Mouse (Mus musculus) embryonic facial prominence, embryonic 10.5 days (tissue): ENCODE results near the gene Ppp1r14b. TPM values are rescaled to one million over a fixed set of nuclear protein-coding genes. Genes with fewer than 3 reads are reported as not detected.

Source experiments
- DNase-seq: peaks from one replicate; pipeline ENCODE4 v3.0.0-alpha.2; 2017; ENCODE audit warnings: low spot score
- H3K27ac ChIP-seq: fragments of 300-500 bp; sonication (generic); replicated peaks from 2 replicates; pipeline ENCODE4 v1.5.1; 2016; ENCODE audit warnings: mild to moderate bottlenecking
- H3K27me3 ChIP-seq: fragments of 300-500 bp; sonication (generic); replicated peaks from 2 replicates; pipeline ENCODE4 v1.6.1; 2016; ENCODE audit warnings: low read depth, mild to moderate bottlenecking; ENCODE audit not compliant: poor library complexity, severe bottlenecking
- H3K36me3 ChIP-seq: fragments of 300-500 bp; sonication (generic); replicated peaks from 2 replicates; pipeline ENCODE4 v1.6.1; 2016; ENCODE audit warnings: mild to moderate bottlenecking, moderate library complexity
- H3K4me1 ChIP-seq: fragments of 300-500 bp; sonication (generic); 2 replicates; pipeline ENCODE4 v1.6.1; 2016
- H3K4me3 ChIP-seq: fragments of 300-500 bp; sonication (generic); 2 replicates; pipeline ENCODE4 v1.5.1; 2016; ENCODE audit warnings: mild to moderate bottlenecking, moderate library complexity
- H3K9me3 ChIP-seq: fragments of 300-500 bp; sonication (generic); 2 replicates; pipeline ENCODE4 v1.6.1; 2016; ENCODE audit warnings: mild to moderate bottlenecking
- WGBS: fragments of 180-500 bp; shearing (Covaris S2); methylation state at CpG from one replicate; pipeline ENCODE4 v1.1.7; 2016; 5-methylcytosine and 5-hydroxymethylcytosine counted together
- polyA plus RNA-seq: library from polyadenylated mRNA; unstranded; fragments of >200 nt; fragmentation: Nextera tagmentation; extraction: Ambion mirVana; gene quantifications from 2 replicates; pipeline ENCODE4 v1.2.1, GENCODE M21; 2016

Ppp1r14b gene
- polyA plus RNA-seq, 1 experiment from 2014 or later = 217 TPM

DNA sequence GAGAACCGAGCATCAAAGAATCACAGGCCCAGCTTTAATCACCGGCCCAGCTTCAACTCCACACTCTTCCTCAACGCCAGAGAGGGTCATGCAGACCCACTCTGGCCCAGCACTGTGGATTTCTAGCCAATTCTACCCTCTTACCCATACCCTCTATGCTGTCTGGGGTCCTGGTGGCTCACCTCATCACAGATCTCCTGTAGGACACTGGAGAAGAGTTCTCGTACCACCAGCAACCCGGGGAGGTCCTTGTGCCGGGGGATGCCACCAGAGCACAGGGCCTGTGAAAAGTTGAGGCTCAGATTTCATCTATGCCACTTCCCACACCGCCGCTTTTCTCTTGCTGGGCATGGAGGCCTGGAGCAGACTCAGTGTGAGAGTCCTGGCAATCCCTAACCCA lies 19.7 kb downstream of the Ppp1r14b start:
- no peak for DNase-seq

GRCm38 (mm10) chr19:6995255-6995991 lies 20.7 kb downstream of the Ppp1r14b start:
- Histone ChIP-seq H3K4me3 (peak overlapping the region; percentile 71), H3K4me1 (peaks cover 56% of the 10 kb centered on the region), H3K27ac (peak overlapping the region; percentile 85), H3K27me3 (no peaks in the 10 kb centered on the region), H3K36me3 (peaks cover 28% of the 10 kb centered on the region), H3K9me3 (no peaks in the 10 kb centered on the region)
- WGBS = 48% methylated on average over 21 of the region's 21 CpGs
- DNase-seq = no peak

More for the DNA sequence above, 19.7 kb downstream of the Ppp1r14b start:
- Histone ChIP-seq H3K4me1 (peaks cover 56% of the 10 kb centered on the region), H3K27ac (0 out of 2 replicates have a peak overlapping the region, but pooled peaks have one; percentile 10), H3K4me3 (peak overlapping the region; percentile 71), H3K9me3 (no peaks in the 10 kb centered on the region), H3K36me3 (peaks cover 19% of the 10 kb centered on the region), H3K27me3 (no peaks in the 10 kb centered on the region)
- WGBS = 85% methylated on average over 8 of the region's 8 CpGs

- Histone ChIP-seq H3K4me1 (peaks cover 56% of the 10 kb centered on the region), H3K27ac (peak within 1 kb of the TSS; percentile 85), H3K27me3 (no peaks in the 10 kb centered on the region), H3K4me3 (peak within 1 kb of the TSS; percentile 71), H3K36me3 (peaks cover 32% of the 10 kb centered on the region), H3K9me3 (no peaks in the 10 kb centered on the region)
- DNase-seq = peak; percentile 92
- WGBS = under 1% methylated on average over 24 of the region's 24 CpGs
Measured at GRCm38 (mm10) chr19:6996006-6996405, 21.2 kb downstream of the Ppp1r14b start, which contains the start of the genes Nudt22 and Trpt1. TSS of gene Nudt22 (minus strand) at chr19:6996117. TSS of gene Trpt1 (plus strand) at chr19:6996131.

- no peak for DNase-seq
- peaks cover 43% of the 10 kb centered on the region for H3K4me1 ChIP-seq
- peak overlapping the region; percentile 71; the same call in 1 of the 2 replicates for H3K4me3 ChIP-seq
- H3K9me3 ChIP-seq = no peaks in the 10 kb centered on the region
- H3K27me3 ChIP-seq = no peaks in the 10 kb centered on the region
- 81% methylated on average over 9 of the region's 9 CpGs for WGBS
- no peak overlapping the region for H3K27ac ChIP-seq
- H3K36me3 ChIP-seq = peaks cover 46% of the 10 kb centered on the region
Measured at GRCm38 (mm10) chr19:6997721-6998290, 23.0 kb downstream of the Ppp1r14b start.

- H3K4me3 ChIP-seq = no peak overlapping the region; the same call in 1 of the 2 replicates
- no peaks in the 10 kb centered on the region for H3K9me3 ChIP-seq
- DNase-seq = no peak
- 93% methylated on average over 19 of the region's 19 CpGs for WGBS
- H3K4me1 ChIP-seq = peaks cover 30% of the 10 kb centered on the region
- peaks cover 46% of the 10 kb centered on the region for H3K36me3 ChIP-seq
- H3K27me3 ChIP-seq = no peaks in the 10 kb centered on the region
- no peak overlapping the region for H3K27ac ChIP-seq
Measured at GRCm38 (mm10) chr19:6999360-7000063, 24.7 kb downstream of the Ppp1r14b start.

- H3K27me3 ChIP-seq = no peaks in the 10 kb centered on the region
- no peaks in the 10 kb centered on the region for H3K4me1 ChIP-seq
- H3K4me3 ChIP-seq = no peak overlapping the region
- DNase-seq = no peak
- no peaks in the 10 kb centered on the region for H3K9me3 ChIP-seq
- peaks cover 8% of the 10 kb centered on the region for H3K36me3 ChIP-seq
- WGBS = 89% methylated on average over 9 of the region's 9 CpGs
- no peak overlapping the region for H3K27ac ChIP-seq
Measured at GRCm38 (mm10) chr19:7006892-7007593, 32.3 kb downstream of the Ppp1r14b start.

DNA sequence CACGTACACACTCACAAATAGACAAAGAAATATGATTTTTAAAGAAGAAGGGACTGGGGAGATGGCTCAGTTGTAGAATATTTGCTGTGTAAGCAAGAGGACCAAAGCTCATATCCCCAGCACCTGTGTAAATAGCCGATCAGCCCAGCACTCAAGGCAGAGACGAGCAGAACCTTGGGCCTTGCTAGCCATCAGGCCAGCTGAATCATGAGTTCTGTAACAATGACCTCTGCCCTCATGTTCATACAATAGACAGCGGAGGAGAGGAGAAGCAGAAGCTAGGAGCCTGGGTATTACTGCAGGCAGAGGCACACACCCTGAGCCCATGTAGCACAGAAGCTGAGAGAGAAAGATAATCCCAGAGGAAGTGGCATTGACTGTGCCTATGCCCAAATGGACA lies 37.7 kb downstream of the Ppp1r14b start:
- no peaks in the 10 kb centered on the region for H3K4me1 ChIP-seq
- no peak overlapping the region for H3K27ac ChIP-seq
- no peaks in the 10 kb centered on the region for H3K27me3 ChIP-seq
- H3K9me3 ChIP-seq = no peaks in the 10 kb centered on the region
- peaks cover 33% of the 10 kb centered on the region for H3K36me3 ChIP-seq
- no peak for DNase-seq
- no peak overlapping the region for H3K4me3 ChIP-seq
- WGBS = 80% methylated on average over 4 of the region's 4 CpGs

- DNase-seq = no peak
- WGBS = 88% methylated on average over 9 of the region's 9 CpGs
- H3K9me3 ChIP-seq = no peaks in the 10 kb centered on the region
- no peaks in the 10 kb centered on the region for H3K27me3 ChIP-seq
- H3K4me3 ChIP-seq = no peak overlapping the region
- no peak overlapping the region for H3K27ac ChIP-seq
- peaks cover 49% of the 10 kb centered on the region for H3K36me3 ChIP-seq
- H3K4me1 ChIP-seq = no peaks in the 10 kb centered on the region
Measured at GRCm38 (mm10) chr19:7013984-7014383, 39.2 kb downstream of the Ppp1r14b start.

- no peak overlapping the region for H3K4me3 ChIP-seq
- WGBS = 89% methylated on average over 20 of the region's 20 CpGs
- H3K27me3 ChIP-seq = no peaks in the 10 kb centered on the region
- H3K27ac ChIP-seq = no peak overlapping the region
- H3K36me3 ChIP-seq = peaks cover 55% of the 10 kb centered on the region
- no peaks in the 10 kb centered on the region for H3K9me3 ChIP-seq
- H3K4me1 ChIP-seq = no peaks in the 10 kb centered on the region
- no peak for DNase-seq
Measured at GRCm38 (mm10) chr19:7014481-7015135, 39.8 kb downstream of the Ppp1r14b start.

- Histone ChIP-seq H3K4me3 (no peak overlapping the region), H3K9me3 (no peaks in the 10 kb centered on the region), H3K36me3 (peaks cover 84% of the 10 kb centered on the region), H3K4me1 (no peaks in the 10 kb centered on the region), H3K27me3 (no peaks in the 10 kb centered on the region), H3K27ac (no peak overlapping the region)
- no peak for DNase-seq
- WGBS = 89% methylated on average over 12 of the region's 12 CpGs
Measured at GRCm38 (mm10) chr19:7017541-7018457, 43.0 kb downstream of the Ppp1r14b start.

GRCm38 (mm10) chr19:7018546-7018945 lies 43.8 kb downstream of the Ppp1r14b start:
- H3K36me3 ChIP-seq = peaks cover 86% of the 10 kb centered on the region
- 92% methylated on average over 11 of the region's 11 CpGs for WGBS
- no peak for DNase-seq
- no peaks in the 10 kb centered on the region for H3K9me3 ChIP-seq
- H3K4me3 ChIP-seq = no peak overlapping the region
- no peaks in the 10 kb centered on the region for H3K4me1 ChIP-seq
- H3K27me3 ChIP-seq = no peaks in the 10 kb centered on the region
- H3K27ac ChIP-seq = no peak overlapping the region
